Mouse (Mus musculus): Measurements from ENCODE around the gene Rnd1. TPM values are rescaled to one million over a fixed set of nuclear protein-coding genes. Genes with fewer than 3 reads are reported as not detected.

Rnd1 gene
- polyA plus RNA-seq, 1 experiment from 2014 or later = 6.3 TPM

- no peak overlapping the region for H3K4me3 ChIP-seq
- ATAC-seq = no peak
- H3K4me2 ChIP-seq = no peak overlapping the region
- H3K36me3 ChIP-seq (ENCODE audit: poor library complexity, severe bottlenecking) = no peaks in the 10 kb centered on the region
- H3K9ac ChIP-seq = no peak overlapping the region
- peaks cover 19% of the 10 kb centered on the region; the same call in 1 of the 2 replicates for H3K27me3 ChIP-seq
- no peaks in the 10 kb centered on the region for H3K9me3 ChIP-seq (replicated peaks)
- WGBS = 5% methylated on average over 7 of the region's 7 CpGs
- peaks cover 12% of the 10 kb centered on the region for H3K4me1 ChIP-seq
- H3K27ac ChIP-seq = no peak overlapping the region
Measured at GRCm38 (mm10) chr15:98622199-98622598, 55.1 kb downstream of the Rnd1 start.

DNA sequence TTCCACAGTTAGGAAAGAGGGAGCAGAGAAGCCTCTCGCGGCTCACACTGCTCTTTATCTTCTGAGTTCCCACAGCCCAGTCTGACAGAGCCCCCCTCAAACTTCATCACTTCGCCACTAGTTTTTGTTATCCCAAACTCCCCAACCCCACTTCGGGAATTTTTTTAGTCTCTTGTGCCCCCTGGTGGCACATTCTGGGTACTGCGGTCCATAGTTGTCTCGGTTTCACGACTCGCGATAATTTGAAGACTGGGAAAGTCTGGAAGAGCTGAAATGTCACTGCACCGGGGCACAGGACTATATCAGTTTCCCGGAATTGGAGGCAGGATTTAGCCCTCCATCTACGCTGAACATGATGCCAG, 60.1 kb downstream of the Rnd1 start:
- Histone ChIP-seq H3K4me2 (peak overlapping the region; percentile 27; the same call in 1 of the 2 replicates), H3K27ac (no peak overlapping the region), H3K4me3 (no peak overlapping the region), H3K4me1 (peaks cover 15% of the 10 kb centered on the region), H3K36me3 (ENCODE audit: poor library complexity, severe bottlenecking) (no peaks in the 10 kb centered on the region), H3K9ac (no peak overlapping the region), H3K9me3 (replicated peaks) (no peaks in the 10 kb centered on the region), H3K27me3 (peaks cover 8% of the 10 kb centered on the region; the same call in 1 of the 2 replicates)
- WGBS = 2% methylated on average over 12 of the region's 12 CpGs
- ATAC-seq = peak; percentile 58; the same call in 1 of the 2 replicates

DNA sequence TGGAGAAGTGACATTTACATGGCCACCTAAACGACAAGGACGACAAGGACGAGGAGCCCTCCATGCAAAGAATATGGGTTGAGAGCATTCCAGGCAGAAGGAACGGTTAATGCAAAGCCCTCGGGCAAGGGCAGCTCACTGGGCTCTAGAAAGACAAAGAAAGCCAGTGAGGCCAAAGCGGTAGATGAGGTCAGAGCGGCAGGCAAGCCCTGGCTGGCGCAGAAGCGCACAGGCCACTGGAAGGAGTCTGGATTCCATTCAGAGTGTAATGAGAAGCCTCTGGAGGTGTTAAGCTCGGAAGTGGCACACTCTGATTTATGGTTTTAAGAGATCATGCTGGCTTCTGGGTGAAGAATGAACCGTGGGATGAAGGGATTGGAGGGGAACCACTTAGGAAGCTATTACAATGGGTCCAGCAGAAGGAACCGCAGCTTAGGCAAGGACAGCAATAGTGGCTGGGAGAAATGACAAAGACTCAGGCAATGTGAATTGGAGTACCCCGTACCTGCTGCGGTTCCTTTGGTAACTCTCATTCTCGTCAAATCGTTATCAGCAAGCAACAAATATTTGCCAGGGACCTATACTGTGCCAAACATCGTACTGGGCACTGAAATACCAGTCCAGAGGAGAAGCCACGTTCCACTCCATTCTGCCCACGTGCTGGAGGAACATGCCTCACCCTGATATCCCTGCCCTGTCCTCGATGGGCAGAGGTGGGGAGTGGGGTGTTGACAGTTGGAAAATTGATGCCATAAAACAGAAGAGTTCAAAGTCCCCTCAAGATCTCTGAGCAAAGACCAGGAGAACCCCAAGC, 60.7 kb downstream of the Rnd1 start:
- H3K4me1 ChIP-seq = peaks cover 13% of the 10 kb centered on the region
- no peaks in the 10 kb centered on the region for H3K36me3 ChIP-seq (ENCODE audit: poor library complexity, severe bottlenecking)
- ATAC-seq = peak; percentile 10; the same call in 1 of the 2 replicates
- no peaks in the 10 kb centered on the region for H3K9me3 ChIP-seq (replicated peaks)
- WGBS = 39% methylated on average over 20 of the region's 20 CpGs
- no peak overlapping the region for H3K27ac ChIP-seq
- peaks cover 7% of the 10 kb centered on the region; the same call in 1 of the 2 replicates for H3K27me3 ChIP-seq
- no peak overlapping the region for H3K4me3 ChIP-seq
- H3K9ac ChIP-seq = no peak overlapping the region
- H3K4me2 ChIP-seq = peak overlapping the region; percentile 27; the same call in 1 of the 2 replicates

DNA sequence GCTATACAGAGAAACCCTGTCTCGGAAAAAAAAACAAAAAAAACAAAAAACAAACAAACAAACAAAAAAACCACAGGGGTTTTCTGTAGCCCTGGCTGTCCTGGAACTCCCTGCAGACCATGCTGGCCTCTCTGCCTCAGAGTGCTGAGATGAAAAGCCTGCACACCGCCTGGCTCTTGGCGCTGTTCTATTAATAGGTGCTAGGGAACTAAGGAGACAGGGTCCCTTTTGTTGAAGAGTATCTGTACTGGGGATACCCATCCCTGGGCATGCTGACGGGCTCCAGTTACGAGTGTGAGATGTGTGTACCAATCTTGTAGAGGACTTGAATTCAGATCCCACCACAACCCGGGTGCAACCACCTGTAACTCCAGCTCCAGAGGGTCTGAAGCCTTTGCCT, 61.5 kb downstream of the Rnd1 start:
- peaks cover 13% of the 10 kb centered on the region for H3K4me1 ChIP-seq
- no peaks in the 10 kb centered on the region for H3K36me3 ChIP-seq (ENCODE audit: poor library complexity, severe bottlenecking)
- H3K27me3 ChIP-seq = peaks cover 7% of the 10 kb centered on the region; the same call in 1 of the 2 replicates
- ATAC-seq = no peak
- H3K4me3 ChIP-seq = no peak overlapping the region
- H3K9me3 ChIP-seq (replicated peaks) = no peaks in the 10 kb centered on the region
- no peak overlapping the region for H3K9ac ChIP-seq
- no peak overlapping the region for H3K4me2 ChIP-seq
- H3K27ac ChIP-seq = no peak overlapping the region
- 63% methylated on average over 6 of the region's 6 CpGs for WGBS

DNA sequence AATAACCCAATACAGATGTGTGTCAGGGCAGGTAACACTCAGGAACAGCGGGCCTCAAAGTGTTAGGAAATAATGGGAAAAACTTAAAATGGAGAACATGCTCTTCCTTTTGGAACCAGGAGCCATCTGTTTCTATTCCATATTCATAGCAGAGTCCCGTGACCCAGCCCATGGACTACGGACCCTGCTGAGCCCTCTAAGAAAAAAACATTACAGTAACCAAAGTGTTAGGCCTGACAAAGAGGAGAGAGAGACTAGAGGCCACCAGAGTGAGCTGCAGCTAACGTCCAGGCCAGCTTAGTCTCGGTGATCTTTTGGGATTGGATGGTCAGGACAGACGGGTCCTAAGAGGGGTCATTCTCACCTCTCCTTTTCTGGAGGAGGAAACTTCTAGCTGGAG, 62.3 kb downstream of the Rnd1 start:
- peaks cover 7% of the 10 kb centered on the region; the same call in 1 of the 2 replicates for H3K27me3 ChIP-seq
- 50% methylated on average over 6 of the region's 6 CpGs for WGBS
- no peak overlapping the region for H3K4me3 ChIP-seq
- H3K4me2 ChIP-seq = no peak overlapping the region
- H3K9ac ChIP-seq = peak overlapping the region; percentile 45; the same call in 1 of the 2 replicates
- peaks cover 16% of the 10 kb centered on the region for H3K4me1 ChIP-seq
- no peak for ATAC-seq
- H3K27ac ChIP-seq = no peak overlapping the region; the same call in 1 of the 2 replicates
- H3K9me3 ChIP-seq (replicated peaks) = no peaks in the 10 kb centered on the region
- no peaks in the 10 kb centered on the region for H3K36me3 ChIP-seq (ENCODE audit: poor library complexity, severe bottlenecking)

- H3K27ac ChIP-seq = peak overlapping the region; percentile 28
- H3K36me3 ChIP-seq (ENCODE audit: poor library complexity, severe bottlenecking) = no peaks in the 10 kb centered on the region
- H3K9ac ChIP-seq = peak overlapping the region; percentile 45; the same call in 1 of the 2 replicates
- WGBS = 47% methylated on average over 9 of the region's 9 CpGs
- ATAC-seq = no peak
- H3K9me3 ChIP-seq (replicated peaks) = no peaks in the 10 kb centered on the region
- H3K4me2 ChIP-seq = no peak overlapping the region
- H3K27me3 ChIP-seq = peaks cover 7% of the 10 kb centered on the region; the same call in 1 of the 2 replicates
- H3K4me1 ChIP-seq = peaks cover 17% of the 10 kb centered on the region
- no peak overlapping the region for H3K4me3 ChIP-seq
Measured at GRCm38 (mm10) chr15:98614551-98614950, 62.7 kb downstream of the Rnd1 start.

Other genes with a start within 250 kb of the Rnd1 start
- not detected in 2 replicates for gene Olfr282, start 246.2 kb downstream of the Rnd1 start, polyA plus RNA-seq (2015; fragmentation: Nextera tagmentation; extraction: Ambion mirVana)
- gene Olfr281, start 224.9 kb downstream of the Rnd1 start, polyA plus RNA-seq (2015; fragmentation: Nextera tagmentation; extraction: Ambion mirVana) = not detected in 2 replicates
- not detected in 2 replicates for gene OR5BS1P, start 207.6 kb downstream of the Rnd1 start, polyA plus RNA-seq (2015; fragmentation: Nextera tagmentation; extraction: Ambion mirVana)
- gene Lalba, start 194.7 kb downstream of the Rnd1 start, polyA plus RNA-seq (2015; fragmentation: Nextera tagmentation; extraction: Ambion mirVana) = not detected in 2 replicates
- gene Olfr279, start 185.1 kb downstream of the Rnd1 start, polyA plus RNA-seq (2015; fragmentation: Nextera tagmentation; extraction: Ambion mirVana) = not detected in 2 replicates
- 150 and 157 TPM in 2 replicates for gene Kansl2, start 143.2 kb downstream of the Rnd1 start, polyA plus RNA-seq (2015; fragmentation: Nextera tagmentation; extraction: Ambion mirVana)
- gene Ccnt1, start 106.5 kb downstream of the Rnd1 start, polyA plus RNA-seq (2015; fragmentation: Nextera tagmentation; extraction: Ambion mirVana) = 63.6 and 68.1 TPM in 2 replicates
- not detected in 2 replicates for gene 4930415O20Rik, start 106.5 kb downstream of the Rnd1 start, polyA plus RNA-seq (2015; fragmentation: Nextera tagmentation; extraction: Ambion mirVana)
- 8.9 and 10.3 TPM in 2 replicates for gene Adcy6, start 67.4 kb downstream of the Rnd1 start, polyA plus RNA-seq (2015; fragmentation: Nextera tagmentation; extraction: Ambion mirVana)
- 82.1 and 94.8 TPM in 2 replicates for gene Cacnb3, start 46.6 kb downstream of the Rnd1 start, polyA plus RNA-seq (2015; fragmentation: Nextera tagmentation; extraction: Ambion mirVana)
- gene Ddx23, start 14.6 kb downstream of the Rnd1 start, polyA plus RNA-seq (2015; fragmentation: Nextera tagmentation; extraction: Ambion mirVana) = 32.5 and 33.3 TPM in 2 replicates
- 2.1 TPM in 2 replicates for gene Ccdc65, start 30.7 kb upstream of the Rnd1 start, polyA plus RNA-seq (2015; fragmentation: Nextera tagmentation; extraction: Ambion mirVana)
- 3.0 and 4.9 TPM in 2 replicates for gene Fkbp11, start 50.7 kb upstream of the Rnd1 start, polyA plus RNA-seq (2015; fragmentation: Nextera tagmentation; extraction: Ambion mirVana)
- gene Arf3, start 85.8 kb upstream of the Rnd1 start, polyA plus RNA-seq (2015; fragmentation: Nextera tagmentation; extraction: Ambion mirVana) = 49.2 and 55.1 TPM in 2 replicates
- not detected in 2 replicates for gene Wnt10b, start 100.7 kb upstream of the Rnd1 start, polyA plus RNA-seq (2015; fragmentation: Nextera tagmentation; extraction: Ambion mirVana)
- gene Wnt1, start 112.4 kb upstream of the Rnd1 start, polyA plus RNA-seq (2015; fragmentation: Nextera tagmentation; extraction: Ambion mirVana) = not detected in 2 replicates
- gene Ddn, start 132.0 kb upstream of the Rnd1 start, polyA plus RNA-seq (2015; fragmentation: Nextera tagmentation; extraction: Ambion mirVana) = 0.05 and 0.15 TPM in 2 replicates
- gene Prkag1, start 154.1 kb upstream of the Rnd1 start, polyA plus RNA-seq (2015; fragmentation: Nextera tagmentation; extraction: Ambion mirVana) = 95.9 and 99.4 TPM in 2 replicates
- gene Kmt2d, start 193.7 kb upstream of the Rnd1 start, polyA plus RNA-seq (2015; fragmentation: Nextera tagmentation; extraction: Ambion mirVana) = 13.7 and 14.3 TPM in 2 replicates
- 31.7 and 33.0 TPM in 2 replicates for gene Rhebl1, start 217.1 kb upstream of the Rnd1 start, polyA plus RNA-seq (2015; fragmentation: Nextera tagmentation; extraction: Ambion mirVana)
- 0.22 and 0.28 TPM in 2 replicates for gene Dhh, start 221.1 kb upstream of the Rnd1 start, polyA plus RNA-seq (2015; fragmentation: Nextera tagmentation; extraction: Ambion mirVana)
- 39.8 and 47.1 TPM in 2 replicates for gene Lmbr1l, start 240.8 kb upstream of the Rnd1 start, polyA plus RNA-seq (2015; fragmentation: Nextera tagmentation; extraction: Ambion mirVana)

All from forebrain, embryonic 13.5 days (tissue).